Mouse (Mus musculus) kidney, adult 2 months (tissue): ENCODE results near the gene Scn5a.

Experiments
- CTCF ChIP-seq: fragments of 200-500 bp; conservative IDR thresholded peaks from 2 replicates; pipeline ENCODE4 v1.5.1; 2011; ENCODE audit warnings: low read depth, mild to moderate bottlenecking, control low read depth, low read length, moderate library complexity, mixed read lengths; ENCODE audit not compliant: insufficient read depth, insufficient read length
- POLR2A ChIP-seq: fragments of 200-500 bp; IDR thresholded peaks from one replicate; pipeline ENCODE4 v1.6.1; 2011; ENCODE audit warnings: low read depth, low read length, control low read depth

GRCm38 (mm10) chr9:119576977-119577376, 1.8 kb downstream of the Scn5a start:
- TF ChIP-seq POLR2A, result no peak
- TF ChIP-seq CTCF, result no peak
